31 mouse cellular contexts compared by ENCODE assay signal in genomic region chr17:52873195-52873594, GRCm38 (mm10).
A peak's percentile ranks its signal among the peaks of the same experiment; 100 is the strongest.
DNase-seq lines count a peak whose midpoint lies in the region; ATAC-seq lines count a peak whose summit lies in the region.
"Had no signal": no experiment of that assay in that cellular context is flagged by ENCODE, and none has a peak within 500 bp of the region (broad histone marks: within the 10 kb centered on the region; RNA-seq: fewer than 3 reads in every experiment).

No protein-coding gene starts in this region.

- no peak overlapping the region for H3K4me3 ChIP-seq in forebrain, embryonic 13.5 days
- H3K4me3 ChIP-seq in forebrain, embryonic 12.5 days (replicated peaks): no peak overlapping the region
- no peak overlapping the region for H3K4me3 ChIP-seq in hindbrain, embryonic 11.5 days (ENCODE audit: low read depth, low read length)
- H3K4me3 ChIP-seq: embryonic facial prominence, embryonic 13.5 days; erythroblast, embryonic 14.5 days; intestine, embryonic 15.5 days; limb, embryonic 12.5 days; myocyte; neural tube, embryonic 13.5 days had no signal

- no peak overlapping the region for H3K27ac ChIP-seq in forebrain, embryonic 13.5 days
- H3K27ac ChIP-seq in forebrain, embryonic 12.5 days: no peak overlapping the region
- no peak overlapping the region for H3K27ac ChIP-seq in hindbrain, embryonic 11.5 days (ENCODE audit: low read depth, low read length)
- H3K27ac ChIP-seq: embryonic facial prominence, embryonic 13.5 days; intestine, embryonic 15.5 days; limb, embryonic 12.5 days; macrophage; neural tube, embryonic 13.5 days had no signal

- DNase-seq in layer of hippocampus, adult 9-10 months (ENCODE audit: low spot score): peak; percentile 36
- no peak for DNase-seq in layer of hippocampus, postnatal 25 days (ENCODE audit: extremely low spot score in 1 of 2, low spot score in 1 of 2)
- peak; percentile 40 for DNase-seq in brain, embryonic 18.5 days (ENCODE audit: low read depth, low spot score)
- peak; percentile 31 to 56 for DNase-seq in left cerebral cortex, postnatal 14 days (ENCODE audit: low spot score in 2 of 2)
- DNase-seq in hindbrain, embryonic 11.5 days (ENCODE audit: low spot score): no peak
- no peak for DNase-seq in spleen, postnatal 36 days (ENCODE audit: low spot score in 2 of 2)
- DNase-seq: adrenal gland, postnatal 14 days; cerebellum, adult 11-12 months; cerebellum, postnatal 25 days; embryo, embryonic 11 days; gastrocnemius, postnatal 14 days; heart, adult 11 months; kidney, adult 9 months; kidney, postnatal 14 days; liver, postnatal 0 days; retina, postnatal 1 day; thymus, postnatal 36 days had no signal

- no peak overlapping the region for H3K4me2 ChIP-seq in forebrain, embryonic 13.5 days
- no peak overlapping the region for H3K4me2 ChIP-seq in forebrain, embryonic 12.5 days
- H3K4me2 ChIP-seq in hindbrain, embryonic 11.5 days (replicated peaks; ENCODE audit: low read depth, low read length): no peak overlapping the region
- H3K4me2 ChIP-seq: embryonic facial prominence, embryonic 13.5 days; heart, embryonic 11.5 days; intestine, embryonic 15.5 days; limb, embryonic 12.5 days; liver, embryonic 11.5 days; neural tube, embryonic 13.5 days had no signal

- H3K9ac ChIP-seq in forebrain, embryonic 13.5 days: no peak overlapping the region
- no peak overlapping the region for H3K9ac ChIP-seq in forebrain, embryonic 12.5 days
- H3K9ac ChIP-seq in hindbrain, embryonic 11.5 days (ENCODE audit: low read depth, low read length): no peak overlapping the region
- H3K9ac ChIP-seq: embryonic facial prominence, embryonic 13.5 days; intestine, embryonic 15.5 days; limb, embryonic 12.5 days; liver, postnatal 0 days; neural tube, embryonic 13.5 days had no signal

- H3K4me1 ChIP-seq in forebrain, embryonic 13.5 days: 0 out of 2 replicates have a peak, but pooled peaks cover 3% of the 10 kb centered on the region
- no peaks in the 10 kb centered on the region for H3K4me1 ChIP-seq in forebrain, embryonic 12.5 days
- H3K4me1 ChIP-seq in hindbrain, embryonic 11.5 days (replicated peaks; ENCODE audit: control insufficient read depth, insufficient read depth, low read length): no peaks in the 10 kb centered on the region
- H3K4me1 ChIP-seq: embryonic facial prominence, embryonic 13.5 days; intestine, embryonic 15.5 days; limb, embryonic 12.5 days; neural tube, embryonic 13.5 days had no signal

- intact Hi-C loops in left cerebral cortex, postnatal 14 days (cut with DNase I): no loop called here

- H3K36me3 ChIP-seq in forebrain, embryonic 13.5 days (ENCODE audit: poor library complexity, severe bottlenecking): no peaks in the 10 kb centered on the region
- no peaks in the 10 kb centered on the region for H3K36me3 ChIP-seq in forebrain, embryonic 12.5 days (replicated peaks)
- H3K36me3 ChIP-seq in hindbrain, embryonic 11.5 days (ENCODE audit: control insufficient read depth, insufficient read depth, low read length): no peaks in the 10 kb centered on the region
- H3K36me3 ChIP-seq: embryonic facial prominence, embryonic 13.5 days; intestine, embryonic 15.5 days; limb, embryonic 12.5 days; neural tube, embryonic 13.5 days had no signal

- ATAC-seq in forebrain, embryonic 13.5 days: peak; percentile 42; the same call in 1 of the 2 replicates
- ATAC-seq in forebrain, embryonic 12.5 days (ENCODE audit: low FRiP score): no peak
- ATAC-seq in hindbrain, embryonic 11.5 days (ENCODE audit: low FRiP score): no peak
- ATAC-seq: hindbrain, embryonic 16.5 days; intestine, embryonic 15.5 days; liver, postnatal 0 days; lung, postnatal 0 days; midbrain, embryonic 16.5 days had no signal

- 90% methylated on average over 3 of the region's 3 CpGs for WGBS in forebrain, embryonic 13.5 days
- WGBS in forebrain, embryonic 12.5 days: 92% methylated on average over 3 of the region's 3 CpGs
- 87% methylated on average over 3 of the region's 3 CpGs for WGBS in hindbrain, embryonic 11.5 days

- no peaks in the 10 kb centered on the region for H3K27me3 ChIP-seq in forebrain, embryonic 13.5 days
- no peaks in the 10 kb centered on the region for H3K27me3 ChIP-seq in forebrain, embryonic 12.5 days
- no peaks in the 10 kb centered on the region for H3K27me3 ChIP-seq in hindbrain, embryonic 11.5 days (ENCODE audit: control insufficient read depth, insufficient read depth, low read length)
- H3K27me3 ChIP-seq: embryonic facial prominence, embryonic 13.5 days; intestine, embryonic 15.5 days; limb, embryonic 12.5 days; neural tube, embryonic 13.5 days had no signal

- H3K9me3 ChIP-seq in forebrain, embryonic 13.5 days (replicated peaks): no peaks in the 10 kb centered on the region
- no peaks in the 10 kb centered on the region for H3K9me3 ChIP-seq in forebrain, embryonic 12.5 days
- H3K9me3 ChIP-seq in hindbrain, embryonic 11.5 days (ENCODE audit: control insufficient read depth, low read length): no peaks in the 10 kb centered on the region
- H3K9me3 ChIP-seq: embryonic facial prominence, embryonic 13.5 days; intestine, embryonic 15.5 days; limb, embryonic 12.5 days; neural tube, embryonic 13.5 days had no signal

Comparison
In these comparisons a context has a peak if more than half of its experiments do, and no peak if none do; other contexts are left out.
1. DNase-seq: peak in layer of hippocampus, adult 9-10 months (single experiment), brain, embryonic 18.5 days (single experiment) and left cerebral cortex, postnatal 14 days (2 of 2); none in layer of hippocampus, postnatal 25 days (0 of 2), hindbrain, embryonic 11.5 days (single experiment) and spleen, postnatal 36 days (0 of 2).